Mouse (Mus musculus) left cerebral cortex, postnatal 36 days (tissue): ENCODE data around the gene Bcl2. TPM values are rescaled to one million over a fixed set of nuclear protein-coding genes. Genes with fewer than 3 reads are reported as not detected.

Experiments
- DNase-seq, 2 experiments: peaks; one replicate each; pipeline ENCODE4 v3.0.0; 2021 to 2022; ENCODE audit warnings: low spot score in 2 of 2, mixed read lengths in 1 of 2
- intact Hi-C: fragments of 180-260 bp; cut with DNase I; formaldehyde crosslinking; loops from one replicate; pipeline ENCODE4 v1.15.1; 2025
- total RNA-seq, 2 experiments: library from RNA; stranded (reverse); gene quantifications; 2 replicates each; pipeline ENCODE4 v1.2.3; 2021

Gene Bcl2
- total RNA-seq, 2 experiments from 2014 or later: 11.0 to 16.1 TPM

GRCm38 (mm10) chr1:106598292-106598583, 115.8 kb downstream of the Bcl2 start:
- intact Hi-C loops: no loop called here
- no peak for DNase-seq

- intact Hi-C loops: no loop called here
- no peak for DNase-seq
Measured at GRCm38 (mm10) chr1:106597575-106598291, 116.3 kb downstream of the Bcl2 start.

DNA sequence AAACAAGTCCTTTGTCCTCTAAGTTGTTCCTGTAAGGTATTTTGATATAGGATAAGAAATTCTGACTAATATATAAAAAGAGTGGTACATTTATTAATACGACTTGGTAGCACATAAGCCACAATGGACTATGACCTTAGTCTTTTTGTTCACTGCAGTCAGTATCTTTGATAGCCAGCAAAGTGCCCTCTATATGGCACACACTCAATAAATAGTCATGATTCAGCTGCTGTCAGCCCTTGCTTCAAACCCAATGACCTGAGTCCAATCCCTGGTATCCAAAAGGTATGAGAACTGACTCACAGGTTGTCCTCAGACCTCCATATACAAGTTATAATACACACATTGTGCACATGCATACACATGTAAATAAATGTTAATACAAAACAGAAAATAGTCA, 117.7 kb downstream of the Bcl2 start:
- no peak for DNase-seq
- intact Hi-C loops: no loop called here

DNA sequence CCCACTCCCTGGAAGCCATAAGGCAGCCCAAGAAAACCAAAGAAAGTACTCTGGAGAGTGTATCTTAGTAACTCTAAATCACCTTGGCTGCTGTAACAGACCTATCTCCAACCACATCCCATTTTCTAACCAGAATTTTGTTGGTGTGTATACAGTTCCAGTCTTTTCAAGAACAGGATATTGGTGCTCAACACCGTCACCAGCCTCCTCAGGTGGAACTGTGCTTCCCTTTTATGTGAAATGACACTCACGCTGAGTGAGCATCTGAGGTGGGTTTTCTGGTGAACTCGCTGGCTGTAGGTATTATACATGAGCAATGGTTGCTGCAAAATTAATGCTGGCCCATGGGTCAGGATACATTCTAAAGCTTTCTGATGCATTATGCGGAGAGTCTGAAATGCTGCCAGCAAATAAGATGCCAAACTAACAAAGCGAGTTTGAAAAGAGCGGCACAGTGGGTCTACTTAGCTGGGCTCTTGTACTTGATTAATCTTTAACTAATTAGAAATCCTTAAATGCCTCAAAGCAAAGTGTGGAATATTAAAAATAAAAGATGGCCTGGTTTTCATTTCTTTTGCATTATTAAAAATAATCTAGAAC, 118.7 kb downstream of the Bcl2 start:
- no peak for DNase-seq
- intact Hi-C loops: no loop called here

- no peak for DNase-seq
- intact Hi-C loops: no loop called here
Measured at GRCm38 (mm10) chr1:106591180-106591774, 122.8 kb downstream of the Bcl2 start.

DNA sequence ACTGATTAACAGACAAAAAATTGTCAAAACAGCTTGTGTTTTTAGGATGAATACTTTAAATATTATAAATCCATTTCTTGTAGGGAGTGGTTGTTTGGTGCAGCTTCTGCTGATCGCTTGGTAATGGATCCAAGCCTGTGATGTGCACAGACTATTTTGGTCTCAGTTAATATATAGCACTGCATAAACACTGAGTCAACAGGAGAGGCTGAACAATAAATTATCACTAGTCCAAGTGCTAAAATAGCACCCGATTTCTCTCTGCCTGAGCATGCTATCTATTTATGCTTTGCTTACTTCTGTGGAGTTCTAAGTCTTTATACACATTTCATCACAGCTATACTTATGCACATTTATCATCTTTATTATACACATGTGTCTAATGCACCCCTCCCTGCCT, 124.9 kb downstream of the Bcl2 start:
- intact Hi-C loops: no loop called here
- no peak for DNase-seq

DNA sequence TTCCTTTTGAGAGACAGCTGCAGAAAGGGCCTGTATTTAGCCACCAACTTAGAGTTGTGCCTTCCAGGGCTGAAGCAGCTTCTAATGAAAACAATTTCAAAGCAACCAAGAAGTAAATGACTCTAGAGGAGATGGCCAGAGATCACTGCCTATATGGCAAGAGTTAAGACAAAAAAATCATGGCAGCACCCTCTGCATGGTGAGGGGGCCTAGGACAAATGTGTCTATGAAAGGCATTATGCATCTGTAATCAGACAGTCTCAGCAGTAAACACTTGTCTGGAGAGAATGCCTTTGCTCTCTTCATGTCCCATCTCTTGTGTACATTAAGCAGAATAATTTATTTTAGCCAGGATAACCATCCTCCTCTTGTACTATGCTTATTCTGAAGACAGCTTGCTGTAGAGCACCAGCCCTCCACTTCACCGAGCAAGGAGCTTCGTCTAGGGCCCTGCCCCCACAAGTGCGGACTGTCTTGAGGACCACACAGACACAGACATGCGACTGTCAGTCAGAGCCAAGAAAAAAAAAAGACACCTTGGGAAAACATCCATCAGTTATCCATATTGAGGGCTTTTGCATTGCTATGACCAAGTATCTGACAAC, 126.1 kb downstream of the Bcl2 start:
- intact Hi-C loops: no loop called here
- no peak for DNase-seq

GRCm38 (mm10) chr1:106586761-106587160, 127.3 kb downstream of the Bcl2 start:
- intact Hi-C loops: no loop called here
- DNase-seq: no peak

DNA sequence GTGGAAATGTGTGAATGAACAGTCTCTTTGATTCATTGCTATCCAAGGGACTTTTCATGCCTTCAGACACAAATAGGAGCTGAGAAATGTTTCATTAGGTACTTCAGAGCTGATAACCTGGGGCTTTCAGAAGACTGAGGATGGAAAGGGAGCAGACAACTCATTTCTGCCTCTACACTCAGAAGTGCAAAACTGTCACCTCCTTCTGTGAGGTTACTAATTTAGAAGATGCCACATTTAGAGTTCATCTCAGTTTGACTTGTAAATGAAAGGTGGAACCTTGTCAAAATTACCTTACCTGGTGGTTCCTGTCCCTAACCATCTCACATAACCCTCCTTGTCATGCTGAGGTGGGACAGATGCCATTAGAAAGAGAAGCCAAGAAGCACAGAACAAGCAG, 128.7 kb downstream of the Bcl2 start:
- no peak for DNase-seq

DNA sequence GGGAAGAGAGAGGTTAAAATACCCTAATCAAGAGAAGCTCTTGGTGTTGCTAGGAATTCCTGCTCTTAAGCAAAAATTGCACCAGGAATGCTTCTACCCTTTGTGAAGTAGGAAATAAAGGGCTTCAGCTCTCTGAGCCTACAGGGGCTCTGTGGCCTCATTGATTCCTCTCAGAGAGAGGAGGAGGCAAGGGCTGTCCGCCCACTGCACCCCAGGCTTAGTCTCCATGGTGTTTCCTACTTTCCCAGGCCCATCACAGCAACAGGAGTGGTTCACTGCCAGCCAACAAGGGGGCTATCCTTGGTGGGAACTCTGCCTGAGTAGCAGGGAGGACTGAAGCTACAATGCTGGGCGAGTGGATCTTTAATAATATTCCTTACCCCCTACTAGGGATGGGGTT, 129.2 kb downstream of the Bcl2 start:
- intact Hi-C loops: no loop called here
- DNase-seq: no peak

More for the DNA sequence above, 128.7 kb downstream of the Bcl2 start:
- intact Hi-C loops: no loop called here

DNA sequence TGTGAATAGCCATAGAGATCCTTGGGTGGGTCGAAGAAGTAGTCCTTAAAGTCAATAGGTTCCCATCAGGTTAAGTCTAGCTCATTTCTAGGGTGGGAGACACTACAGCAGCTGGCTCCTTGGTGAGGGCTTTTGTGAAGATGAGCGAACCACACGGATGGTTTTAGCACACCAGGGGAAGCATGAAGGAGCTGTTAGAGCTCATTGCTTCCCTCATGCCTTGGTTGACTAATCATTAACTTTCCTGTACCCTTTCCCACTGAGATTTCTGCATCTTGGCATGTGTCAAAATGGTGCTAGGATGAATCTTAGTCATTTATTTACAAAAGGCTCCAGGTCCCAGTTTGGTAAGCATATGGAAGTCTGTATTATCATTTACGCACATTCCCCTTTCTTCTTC, 129.8 kb downstream of the Bcl2 start:
- no peak for DNase-seq
- intact Hi-C loops: no loop called here

DNA sequence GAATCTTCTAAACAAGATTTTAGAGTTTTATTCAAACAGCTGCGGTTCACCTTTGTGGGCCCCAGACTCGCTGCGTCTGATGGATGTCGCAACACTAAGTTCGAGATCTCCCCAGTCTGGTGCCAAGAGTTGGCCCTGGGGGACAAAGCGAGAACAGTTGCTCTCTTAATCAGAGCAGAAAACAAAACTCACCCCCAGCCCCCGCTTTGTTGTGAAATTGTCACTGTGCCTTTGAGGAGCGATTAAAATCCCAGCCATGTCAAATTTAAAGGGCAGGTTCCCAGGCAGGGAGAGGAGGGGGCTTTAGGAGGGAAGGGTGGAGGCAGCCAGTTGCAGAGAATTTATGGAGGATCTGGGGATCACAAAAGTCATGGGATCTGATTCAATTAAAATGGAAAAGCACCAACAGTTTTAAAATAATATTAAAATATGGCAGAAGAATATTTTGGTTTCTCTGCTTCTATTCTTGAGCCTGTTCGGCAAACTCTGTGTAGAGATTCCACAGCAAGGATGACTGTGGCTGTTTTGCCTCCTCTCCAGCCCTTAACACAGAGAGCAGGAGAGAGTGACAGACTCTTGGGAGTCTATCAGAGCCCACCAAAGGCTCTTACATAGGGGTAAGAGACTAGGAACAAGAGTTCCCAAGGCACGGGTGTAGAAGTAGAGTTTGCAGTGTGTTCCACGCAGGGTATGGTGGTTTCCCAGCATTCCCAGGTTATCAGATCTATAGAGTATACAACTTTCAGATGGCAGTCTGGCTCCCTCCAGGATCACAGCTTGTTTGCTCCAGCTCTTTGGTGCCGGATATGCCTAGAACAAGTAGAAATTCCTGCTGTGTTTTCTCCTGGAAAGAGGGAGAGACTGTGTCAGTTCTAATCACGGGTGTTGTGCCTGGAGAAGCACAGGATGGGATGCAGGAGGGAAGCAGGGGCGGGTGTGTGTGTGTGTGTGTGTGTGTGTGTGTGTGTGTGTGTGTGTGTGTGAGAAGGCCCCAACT, 130.5 kb downstream of the Bcl2 start:
- intact Hi-C loops: no loop called here
- no peak for DNase-seq

DNA sequence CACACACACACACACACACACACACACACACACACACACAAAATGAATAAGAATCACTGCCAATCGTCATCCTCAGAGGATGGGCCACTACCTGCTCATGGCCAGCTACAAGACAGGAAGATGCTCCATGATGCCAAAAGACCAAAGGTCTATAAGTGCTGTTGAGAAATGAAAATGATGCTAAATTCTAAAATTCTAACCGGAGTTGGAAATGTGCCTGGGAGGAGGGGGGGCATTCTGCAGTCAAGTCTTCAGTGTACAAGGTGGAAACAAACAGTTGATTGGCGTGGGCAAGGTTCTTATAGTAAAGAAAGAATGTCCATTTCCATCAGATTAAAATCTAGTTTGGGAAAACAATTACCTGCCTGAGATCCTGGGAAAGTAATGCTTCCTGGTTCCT, 131.3 kb downstream of the Bcl2 start:
- intact Hi-C loops: no loop called here

GRCm38 (mm10) chr1:106581812-106582211, 132.3 kb downstream of the Bcl2 start:
- intact Hi-C loops: no loop called here
- DNase-seq: no peak

More for the DNA sequence above, 131.3 kb downstream of the Bcl2 start:
- no peak for DNase-seq

DNA sequence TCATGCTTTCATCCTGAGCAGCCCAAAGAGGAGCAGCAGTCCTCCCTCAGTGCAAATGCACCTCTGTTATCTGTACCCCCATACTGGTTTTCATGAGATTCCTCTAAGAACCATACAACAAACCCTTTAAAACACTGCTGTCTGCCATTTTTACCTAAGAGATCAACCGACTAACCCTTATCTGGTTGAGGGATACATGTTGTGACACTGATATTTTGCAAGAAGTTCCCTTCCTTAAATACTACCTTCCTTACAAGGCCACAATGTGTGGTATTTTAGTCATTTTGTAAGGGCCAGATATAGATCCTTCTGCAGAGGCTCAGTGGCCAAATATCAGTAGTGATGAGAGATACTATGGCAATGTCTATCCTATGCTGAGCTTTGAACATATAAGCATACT, 134.3 kb downstream of the Bcl2 start:
- intact Hi-C loops: no loop called here
- no peak for DNase-seq

DNA sequence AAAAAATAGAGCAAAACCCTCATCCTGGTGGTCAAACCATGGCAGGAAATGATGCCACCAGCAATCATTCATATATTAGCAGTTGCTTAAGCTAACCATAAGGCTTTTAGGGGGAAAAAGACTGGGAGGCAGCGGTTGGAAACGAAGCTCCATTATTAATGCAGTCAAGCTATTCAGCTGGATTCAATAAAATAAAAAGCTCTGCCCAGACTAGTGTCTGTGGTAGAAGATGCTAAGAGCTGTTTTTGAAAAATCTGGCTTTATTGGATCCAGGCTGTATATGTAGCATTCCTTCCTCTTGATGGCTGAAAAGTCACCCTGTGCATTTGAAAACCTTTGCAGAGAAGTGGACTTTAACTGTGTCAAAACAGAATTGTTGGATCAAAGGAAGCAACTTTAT, 141.6 kb downstream of the Bcl2 start:
- intact Hi-C loops: no loop called here
- DNase-seq: no peak

DNA sequence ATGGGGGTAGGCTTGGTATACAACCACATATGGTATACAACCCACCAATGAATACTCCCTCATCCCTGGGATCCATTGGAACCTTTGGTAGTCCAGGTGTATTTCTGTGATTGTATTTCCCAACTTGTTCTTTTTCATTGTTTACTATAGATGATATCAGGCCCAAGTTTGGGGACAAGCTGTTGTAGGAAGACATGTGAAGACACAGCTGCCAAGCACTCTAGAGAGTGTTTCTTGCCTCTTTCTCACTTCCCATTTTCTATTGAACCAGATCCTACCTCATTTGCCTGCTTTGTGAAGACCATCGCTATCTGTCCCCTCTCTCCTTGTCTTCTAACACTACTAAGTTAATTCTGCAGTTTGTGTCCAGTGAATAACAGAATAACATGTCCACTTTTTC, 143.2 kb downstream of the Bcl2 start:
- intact Hi-C loops: no loop called here
- no peak for DNase-seq

- no peak for DNase-seq
- intact Hi-C loops: no loop called here
Measured at GRCm38 (mm10) chr1:106570366-106570765, 143.7 kb downstream of the Bcl2 start.

- intact Hi-C loops: no loop called here
- DNase-seq: no peak
Measured at GRCm38 (mm10) chr1:106569674-106570073, 144.4 kb downstream of the Bcl2 start.

DNA sequence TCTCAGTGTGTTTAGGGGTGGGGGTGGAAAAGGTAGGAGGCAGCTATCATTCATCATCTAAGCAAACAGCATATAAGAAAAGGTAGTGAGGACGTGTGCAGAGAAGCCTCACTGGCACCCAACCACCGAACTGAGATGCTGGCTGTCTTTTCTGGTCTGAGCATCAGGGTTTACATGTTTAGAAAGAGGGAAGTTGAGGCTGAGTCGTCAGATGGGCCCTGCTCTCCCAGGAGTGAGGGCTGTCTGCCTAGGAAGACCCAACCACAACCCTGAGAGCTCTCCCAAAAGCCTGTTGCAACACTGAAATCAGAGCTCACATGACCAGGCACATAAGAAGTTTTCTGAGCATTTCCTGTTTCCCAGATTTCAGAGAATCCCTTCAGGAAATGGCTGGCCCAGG, 145.2 kb downstream of the Bcl2 start:
- intact Hi-C loops: no loop called here
- DNase-seq: no peak
